Mouse (Mus musculus) olfactory bulb, adult 2 months (tissue): ENCODE measurements around the gene Banf1. TPM values are rescaled to one million over a fixed set of nuclear protein-coding genes. Genes with fewer than 3 reads are reported as not detected.

Experiments used
- H3K27ac ChIP-seq: fragments of 200-500 bp; 2 replicates; pipeline ENCODE4 v1.5.1; 2012; ENCODE audit warnings: low read depth, low read length; ENCODE audit not compliant: insufficient read depth
- H3K4me1 ChIP-seq: fragments of 200-500 bp; 2 replicates; pipeline ENCODE4 v1.6.1; 2012; ENCODE audit warnings: low read length; ENCODE audit not compliant: control insufficient read depth, insufficient read depth
- H3K4me3 ChIP-seq: fragments of 200-500 bp; 2 replicates; pipeline ENCODE4 v1.5.1; 2012; ENCODE audit warnings: mild to moderate bottlenecking, low read depth, low read length, moderate library complexity; ENCODE audit not compliant: insufficient read depth
- CTCF ChIP-seq: fragments of 200-500 bp; IDR thresholded peaks from 2 replicates; pipeline ENCODE4 v1.5.1; 2012; ENCODE audit warnings: low read depth, mild to moderate bottlenecking, low read length, moderate library complexity; ENCODE audit not compliant: insufficient read depth
- POLR2A ChIP-seq: fragments of 200-500 bp; IDR thresholded peaks from 2 replicates; pipeline ENCODE4 v1.6.1; 2012; ENCODE audit warnings: mild to moderate bottlenecking, low read depth, low read length, moderate library complexity; ENCODE audit not compliant: insufficient read depth
- whole genome bisulfite sequencing: fragments of 180-500 bp; shearing (Covaris S2); methylation state at CpG from one replicate; pipeline ENCODE4 v1.1.7; 2018; 5-methylcytosine and 5-hydroxymethylcytosine counted together
- polyA plus RNA-seq: library from polyadenylated mRNA; stranded (reverse); fragments of >200 nt; gene quantifications from 2 replicates; pipeline ENCODE4 v1.2.4, GENCODE M21; 2012; ENCODE audit warnings: low replicate concordance; ENCODE audit not compliant: missing spikeins, insufficient read depth, insufficient read length

The Banf1 gene
- polyA plus RNA-seq, 1 experiment: not detected

GRCm38 (mm10) chr19:5388011-5388441 lies 21.1 kb upstream of the Banf1 start:
- peaks cover 20% of the 10 kb centered on the region for H3K4me1 ChIP-seq
- WGBS: under 1% methylated on average over 41 of the region's 43 CpGs
- peak overlapping the region; percentile 84 for H3K4me3 ChIP-seq
- H3K27ac ChIP-seq: peak overlapping the region; percentile 47; the same call in 1 of the 2 replicates
- TF ChIP-seq CTCF: no peak
- TF ChIP-seq POLR2A: no peak

DNA sequence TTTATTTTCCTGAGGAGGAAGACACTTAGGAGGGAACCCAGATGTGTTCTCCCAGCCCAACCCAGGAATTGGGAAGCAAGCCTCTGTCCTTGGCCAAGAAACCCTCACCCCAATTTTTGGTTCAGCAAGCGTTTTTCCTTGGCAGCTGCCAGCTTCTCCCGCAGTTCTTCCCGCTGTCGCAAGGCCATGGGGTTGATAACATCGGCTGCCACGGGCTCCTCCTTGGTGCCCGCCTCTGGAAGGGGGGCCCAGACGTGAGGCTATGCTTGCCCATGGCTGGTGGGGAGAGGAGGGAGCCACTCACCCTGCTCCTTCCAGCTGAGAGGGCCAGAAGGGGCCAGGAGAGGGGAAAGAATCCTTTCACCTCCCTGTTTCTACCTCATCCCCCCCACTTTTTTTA lies 17.7 kb upstream of the Banf1 start:
- TF ChIP-seq CTCF: no peak
- no peak for TF ChIP-seq POLR2A
- H3K27ac ChIP-seq: no peak overlapping the region
- peaks cover 11% of the 10 kb centered on the region for H3K4me1 ChIP-seq
- 78% methylated on average over 8 of the region's 8 CpGs for WGBS
- H3K4me3 ChIP-seq: no peak overlapping the region

- H3K27ac ChIP-seq: no peak overlapping the region
- H3K4me3 ChIP-seq: no peak overlapping the region
- peaks cover 5% of the 10 kb centered on the region; the same call in 1 of the 2 replicates for H3K4me1 ChIP-seq
- 92% methylated on average over 12 of the region's 12 CpGs for WGBS
- TF ChIP-seq CTCF (no peak), POLR2A (no peak)
These were observed 16.4 kb upstream of the Banf1 start for GRCm38 (mm10) chr19:5383326-5383725.

- Histone ChIP-seq H3K27ac (no peak overlapping the region), H3K4me3 (no peak overlapping the region), H3K4me1 (no peaks in the 10 kb centered on the region)
- TF ChIP-seq CTCF (no peak), POLR2A (no peak)
- 93% methylated on average over 1 of the region's 1 CpGs for WGBS
These were observed 10.5 kb upstream of the Banf1 start for GRCm38 (mm10) chr19:5377446-5377845.

GRCm38 (mm10) chr19:5374748-5375147 lies 7.8 kb upstream of the Banf1 start:
- H3K27ac ChIP-seq: no peak overlapping the region
- TF ChIP-seq CTCF (no peak), POLR2A (no peak)
- H3K4me1 ChIP-seq: no peaks in the 10 kb centered on the region
- WGBS: 88% methylated on average over 4 of the region's 4 CpGs
- H3K4me3 ChIP-seq: no peak overlapping the region

DNA sequence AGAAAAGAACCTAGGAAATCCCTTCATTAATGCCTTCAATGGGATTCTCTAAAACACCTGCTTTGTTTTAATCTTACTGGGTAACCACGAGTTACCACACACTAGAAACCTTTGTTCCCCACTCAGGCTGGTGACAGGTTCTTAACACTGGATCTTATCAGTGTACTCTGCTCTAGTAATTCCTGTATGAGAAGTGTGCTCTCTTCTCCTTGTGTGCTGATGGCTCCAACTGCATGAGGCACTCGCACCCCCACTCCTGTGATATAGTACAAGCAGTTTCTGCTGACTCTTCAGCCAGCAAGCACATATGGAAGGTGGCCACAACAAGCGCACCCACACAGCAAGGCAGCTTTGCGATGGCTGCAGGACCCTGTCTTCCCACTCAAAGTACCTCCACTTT lies 7.2 kb upstream of the Banf1 start:
- H3K4me3 ChIP-seq: no peak overlapping the region
- WGBS: 70% methylated on average over 4 of the region's 4 CpGs
- H3K4me1 ChIP-seq: no peaks in the 10 kb centered on the region
- H3K27ac ChIP-seq: no peak overlapping the region
- TF ChIP-seq CTCF: no peak
- TF ChIP-seq POLR2A: no peak

GRCm38 (mm10) chr19:5372724-5373123 lies 5.8 kb upstream of the Banf1 start:
- 94% methylated on average over 7 of the region's 7 CpGs for WGBS
- no peak for TF ChIP-seq CTCF
- Histone ChIP-seq H3K4me3 (no peak overlapping the region), H3K27ac (no peak overlapping the region), H3K4me1 (peaks cover 6% of the 10 kb centered on the region)

- TF ChIP-seq CTCF: no peak
- no peak for TF ChIP-seq POLR2A
- peaks cover 9% of the 10 kb centered on the region for H3K4me1 ChIP-seq
- WGBS: 81% methylated on average over 3 of the region's 3 CpGs
- H3K27ac ChIP-seq: no peak overlapping the region
- H3K4me3 ChIP-seq: no peak overlapping the region
These were observed 4.0 kb upstream of the Banf1 start for GRCm38 (mm10) chr19:5370932-5371331.

DNA sequence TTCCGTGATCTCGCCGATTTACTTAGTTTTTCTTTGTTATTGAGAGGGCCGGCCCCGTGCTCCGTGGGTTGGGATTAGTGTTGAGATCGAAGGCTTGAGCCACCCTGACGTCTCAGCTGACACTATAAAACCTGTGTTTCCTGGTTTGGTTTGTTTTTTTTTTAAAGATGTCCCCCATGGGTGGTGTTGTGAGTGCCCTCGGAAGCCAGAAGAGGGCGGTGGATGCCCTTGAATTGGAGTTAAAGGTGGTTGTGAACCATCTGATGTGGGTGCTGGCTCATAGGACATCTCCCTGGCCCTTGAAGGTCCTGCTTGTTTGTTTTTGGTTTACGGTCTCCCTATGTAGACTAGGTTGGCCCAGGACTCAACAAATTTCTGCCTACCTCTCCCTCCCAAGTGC lies 487 bp upstream of the Banf1 start:
- H3K27ac ChIP-seq: no peak overlapping the region
- peak overlapping the region; percentile 98 for H3K4me3 ChIP-seq
- TF ChIP-seq CTCF (no peak), POLR2A (no peak)
- H3K4me1 ChIP-seq: peaks cover 15% of the 10 kb centered on the region
- 9% methylated on average over 11 of the region's 11 CpGs for WGBS
